10 mouse cellular contexts compared by ENCODE assay signal in genomic region chr2:10003358-10003757, GRCm38 (mm10). TPM values are rescaled to one million over a fixed set of nuclear protein-coding genes. Genes with fewer than 3 reads are reported as not detected.
DNase-seq lines count a peak whose midpoint lies in the region; ATAC-seq and TF ChIP-seq lines count a peak whose summit lies in the region.
"Had no signal": no experiment of that assay in that cellular context is flagged by ENCODE, and none has a peak within 500 bp of the region (broad histone marks: within the 10 kb centered on the region; RNA-seq: fewer than 3 reads in every experiment).

No protein-coding gene starts in this region.

- WGBS in hindbrain, postnatal 0 days = 64% methylated on average over 5 of the region's 5 CpGs
- 89% methylated on average over 5 of the region's 5 CpGs for WGBS in hindbrain, embryonic 13.5 days

- no peak overlapping the region for H3K9ac ChIP-seq in hindbrain, postnatal 0 days (replicated peaks; ENCODE audit: low read length)
- H3K9ac ChIP-seq in hindbrain, embryonic 13.5 days = no peak overlapping the region

- DNase-seq in adrenal gland, adult (ENCODE audit: inconsistent age in 2 of 2, low spot score in 1 of 2) = peak; percentile 14 to 57
- no peak for DNase-seq in adrenal gland, adult 18-20 months (ENCODE audit: low spot score in 2 of 2)
- DNase-seq in hindbrain, postnatal 0 days (ENCODE audit: low spot score) = peak; percentile 31
- peak; percentile 48 for DNase-seq in adrenal gland, postnatal 25 days
- DNase-seq in kidney, adult 9 months = peak; percentile 34
- DNase-seq in right cerebral cortex, postnatal 36 days (ENCODE audit: low spot score in 2 of 2) = no peak
- no peak for DNase-seq in spleen, adult 18-20 months
- DNase-seq: layer of hippocampus, postnatal 36 days had no signal

- no peaks in the 10 kb centered on the region for H3K27me3 ChIP-seq in hindbrain, postnatal 0 days (ENCODE audit: insufficient read depth, low read length)
- no peaks in the 10 kb centered on the region for H3K27me3 ChIP-seq in hindbrain, embryonic 13.5 days

- no peaks in the 10 kb centered on the region for H3K36me3 ChIP-seq in hindbrain, postnatal 0 days (ENCODE audit: insufficient read depth, low read length)
- no peaks in the 10 kb centered on the region for H3K36me3 ChIP-seq in hindbrain, embryonic 13.5 days

- no peaks in the 10 kb centered on the region for H3K4me1 ChIP-seq in hindbrain, postnatal 0 days (ENCODE audit: insufficient read depth, low read length)
- H3K4me1 ChIP-seq in hindbrain, embryonic 13.5 days (replicated peaks) = peaks cover 3% of the 10 kb centered on the region; the same call in 1 of the 2 replicates

- H3K27ac ChIP-seq in hindbrain, postnatal 0 days = no peak overlapping the region
- no peak overlapping the region for H3K27ac ChIP-seq in hindbrain, embryonic 13.5 days

- H3K4me3 ChIP-seq in hindbrain, postnatal 0 days (ENCODE audit: low read length) = no peak overlapping the region
- no peak overlapping the region for H3K4me3 ChIP-seq in hindbrain, embryonic 13.5 days
- H3K4me3 ChIP-seq: erythroblast, embryonic 14.5 days had no signal

- H3K9me3 ChIP-seq in hindbrain, postnatal 0 days (ENCODE audit: low read length) = no peaks in the 10 kb centered on the region
- no peaks in the 10 kb centered on the region for H3K9me3 ChIP-seq in hindbrain, embryonic 13.5 days

- no peak for TF ChIP-seq CTCF in hindbrain, postnatal 0 days (IDR thresholded peaks at IDR 0.05; ENCODE audit: low read depth)

- ATAC-seq in hindbrain, postnatal 0 days = no peak
- no peak for ATAC-seq in hindbrain, embryonic 13.5 days (ENCODE audit: low FRiP score)

- no peak overlapping the region for H3K4me2 ChIP-seq in hindbrain, postnatal 0 days (ENCODE audit: low read depth, low read length)
- no peak overlapping the region for H3K4me2 ChIP-seq in hindbrain, embryonic 13.5 days

RNA-seq across cellular contexts. Expression of gene Taf3, which starts 45.0 kb away (rescaled TPM):
- total RNA-seq in adrenal gland, adult 18-20 months (2021) = 10 to 100 TPM; 10.8 TPM
- 2.7 and 5.1 TPM in 2 replicates for total RNA-seq in hindbrain, postnatal 0 days (2014; rRNA removed)
- 10.0 and 10.3 TPM in 2 replicates for polyA plus RNA-seq in hindbrain, postnatal 0 days (2015; fragmentation: Nextera tagmentation; extraction: Ambion mirVana)
- 15.0 and 16.6 TPM in 2 replicates for polyA plus RNA-seq in hindbrain, embryonic 13.5 days (2015; fragmentation: Nextera tagmentation; extraction: Ambion mirVana)
- total RNA-seq in adrenal gland, postnatal 25 days (2021) = 11.1 and 14.4 TPM in 2 replicates

Comparison
In these comparisons a context has a peak if more than half of its experiments do, and no peak if none do; other contexts are left out.
1. DNase-seq: peak in adrenal gland, adult (2 of 2), hindbrain, postnatal 0 days (single experiment), adrenal gland, postnatal 25 days (single experiment) and kidney, adult 9 months (single experiment); none in adrenal gland, adult 18-20 months (0 of 2), right cerebral cortex, postnatal 36 days (0 of 2) and spleen, adult 18-20 months (0 of 2).